Mouse (Mus musculus): ENCODE results near the gene Washc1.
"Not testable (repeated sequence)": the region's sequence is repeated elsewhere in the genome, so short reads cannot be mapped to it uniquely, and the experiment has no call there.

Gene Washc1

DNA sequence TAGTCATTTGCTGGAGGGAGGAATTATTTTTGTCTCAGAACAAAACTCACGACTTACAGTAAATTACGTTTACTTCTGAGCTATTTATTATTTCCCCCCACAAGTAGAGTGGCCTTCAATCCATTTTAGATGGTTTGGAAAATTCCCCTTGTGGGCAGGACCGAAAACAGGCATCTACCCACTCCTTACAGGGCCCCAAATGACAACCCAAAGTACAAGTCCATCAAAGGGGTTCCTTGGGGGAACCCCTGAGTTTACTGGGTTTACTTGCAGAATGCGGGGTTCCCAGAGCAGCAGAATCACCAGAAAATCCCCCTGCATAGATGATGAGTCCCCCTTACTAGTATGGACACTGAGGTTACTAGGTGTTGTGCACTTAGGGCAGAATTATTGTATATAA is 821 bp downstream of the Washc1 start:
- no peak for DNase-seq (ENCODE audit: extremely low spot score)

DNA sequence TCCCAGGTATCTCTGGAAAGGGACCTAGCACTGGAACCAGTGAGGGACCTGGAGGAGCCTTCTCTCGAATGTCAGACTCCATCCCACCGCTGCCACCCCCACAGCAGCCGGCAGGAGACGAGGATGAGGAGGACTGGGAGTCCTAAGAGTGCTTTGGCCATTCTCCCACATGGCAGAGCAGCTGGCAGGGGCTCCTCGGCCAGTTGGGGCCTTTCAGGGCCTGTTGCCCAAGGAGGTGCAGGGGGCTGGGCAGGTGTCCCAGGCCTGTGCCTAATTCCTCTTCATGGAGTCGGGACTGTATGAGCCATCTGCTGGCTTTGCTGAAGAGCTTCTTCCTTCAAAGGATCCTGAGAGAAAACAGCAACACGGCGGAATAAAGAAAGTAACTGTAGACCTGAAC is 7.6 kb downstream of the Washc1 start:
- DNase-seq (ENCODE audit: extremely low spot score): no peak

DNA sequence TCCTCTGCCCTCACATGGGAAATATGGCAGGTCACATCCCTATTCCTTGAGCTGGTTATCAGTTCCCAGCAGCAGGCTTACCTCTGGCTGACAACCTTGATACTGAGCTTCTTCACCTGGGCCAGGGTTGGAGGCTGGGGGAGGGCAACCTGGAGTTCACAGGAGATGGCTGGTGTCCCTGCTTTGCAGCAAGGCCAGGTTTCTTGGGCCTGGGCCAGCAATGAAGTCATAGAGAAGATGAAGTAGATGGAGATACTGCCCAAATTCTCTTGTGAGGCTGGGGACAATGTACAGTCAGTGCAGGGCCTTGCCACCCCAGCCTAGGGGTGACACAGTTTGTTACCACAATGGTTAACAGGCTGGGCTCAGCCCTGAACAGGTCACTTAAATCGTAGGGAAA is 9.4 kb downstream of the Washc1 start:
- no peak for DNase-seq (ENCODE audit: extremely low spot score)

DNA sequence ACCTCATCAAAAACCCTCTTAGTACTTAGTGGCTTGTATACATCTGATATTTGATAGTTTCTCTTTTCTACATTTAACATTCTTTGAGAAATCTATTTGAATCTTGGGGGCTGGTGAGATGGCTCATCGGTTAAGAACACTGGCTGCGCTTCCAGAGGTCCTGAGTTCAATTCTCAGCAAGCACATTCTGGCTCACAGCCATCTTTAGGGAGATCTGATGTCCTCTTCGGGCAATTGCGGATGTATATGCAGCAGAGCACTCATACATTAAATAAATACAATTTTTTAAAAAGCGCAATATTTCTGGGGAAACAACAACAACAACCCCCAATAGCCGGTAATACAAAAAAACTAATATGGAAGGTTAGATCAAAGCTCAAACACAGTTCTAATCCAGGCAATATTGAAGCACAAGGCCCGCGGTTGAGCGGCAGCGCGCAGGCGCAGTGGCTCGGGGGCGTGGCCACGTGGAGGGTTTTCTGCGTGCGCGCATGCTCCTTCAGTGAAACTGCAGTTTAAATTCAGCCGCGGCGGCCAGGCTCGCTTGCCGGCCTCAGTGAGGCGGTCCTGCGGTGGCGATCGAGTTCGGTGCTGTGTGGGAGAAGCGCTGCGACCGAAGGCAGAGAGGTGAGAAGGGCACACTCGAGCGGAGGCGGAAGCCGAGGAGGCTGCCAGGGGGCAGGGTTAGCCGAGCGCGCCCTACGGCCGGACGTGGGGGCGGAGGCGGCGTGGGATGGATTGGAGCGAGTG is 11.9 kb downstream of the Washc1 start, which contains the start of gene Ddx11:
Gene Ddx11, plus strand, starts transcription at position 455 of the 750 bp plus-strand sequence.
- DNase-seq (ENCODE audit: extremely low spot score): peak; percentile 93

DNA sequence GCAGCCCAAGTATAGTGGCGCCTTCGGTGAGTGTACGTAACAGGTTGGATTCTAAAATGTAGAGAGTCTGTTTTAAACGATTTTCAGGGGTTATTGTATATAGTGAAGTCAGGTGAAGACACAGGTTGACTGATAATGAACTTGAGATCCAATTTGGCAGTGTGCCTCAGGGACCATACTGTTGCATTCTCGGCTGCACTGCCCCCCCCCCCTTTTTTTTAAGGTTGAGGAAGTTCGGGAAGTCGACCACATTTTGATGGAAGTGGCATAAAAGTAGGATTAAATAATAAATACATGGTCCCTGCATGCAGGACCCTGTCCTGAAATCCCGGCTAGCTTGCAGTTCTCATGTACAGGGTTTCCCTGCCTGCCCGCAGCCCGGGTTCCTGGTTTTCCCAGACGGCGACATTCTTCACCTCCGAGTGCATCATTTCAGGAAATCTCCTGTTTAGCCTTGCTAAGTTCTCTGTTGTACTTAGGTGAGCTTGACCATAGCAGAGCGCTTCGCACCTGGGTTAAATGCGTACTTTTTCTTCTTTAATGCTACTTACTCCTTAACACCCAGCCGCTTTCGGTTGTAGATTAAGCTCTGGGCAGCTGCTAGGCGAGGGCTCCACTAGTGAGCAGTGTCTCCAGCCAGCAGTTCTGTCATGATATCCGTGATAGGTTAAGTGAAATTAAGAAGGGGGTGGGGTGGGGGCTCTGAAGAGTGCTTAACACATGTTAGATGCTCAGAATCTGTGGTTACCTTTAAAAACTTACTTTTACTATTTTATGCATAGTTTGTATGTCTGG is 12.7 kb downstream of the Washc1 start:
- peak; percentile 52 for DNase-seq (ENCODE audit: extremely low spot score)

DNA sequence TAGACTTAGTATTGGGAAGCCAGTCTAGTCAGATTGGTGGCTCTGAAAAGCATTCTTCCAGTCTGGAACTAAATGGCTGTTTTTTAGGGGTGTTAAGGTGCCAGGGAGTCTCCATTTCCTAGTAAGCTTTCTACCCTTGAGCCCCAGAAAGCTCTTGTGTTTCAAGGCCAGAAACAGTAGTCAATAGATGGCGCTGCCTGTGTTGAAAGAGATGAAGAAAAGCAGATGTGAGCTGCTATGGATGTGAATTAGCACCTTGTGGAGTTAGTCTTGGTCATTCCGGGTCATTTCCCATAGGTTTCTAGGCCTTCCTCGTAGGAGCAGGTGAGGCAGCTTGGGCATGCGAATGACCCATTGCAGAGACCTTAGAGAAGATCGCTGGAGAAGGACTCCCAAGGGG is 13.9 kb downstream of the Washc1 start:
- DNase-seq (ENCODE audit: extremely low spot score): no peak

DNA sequence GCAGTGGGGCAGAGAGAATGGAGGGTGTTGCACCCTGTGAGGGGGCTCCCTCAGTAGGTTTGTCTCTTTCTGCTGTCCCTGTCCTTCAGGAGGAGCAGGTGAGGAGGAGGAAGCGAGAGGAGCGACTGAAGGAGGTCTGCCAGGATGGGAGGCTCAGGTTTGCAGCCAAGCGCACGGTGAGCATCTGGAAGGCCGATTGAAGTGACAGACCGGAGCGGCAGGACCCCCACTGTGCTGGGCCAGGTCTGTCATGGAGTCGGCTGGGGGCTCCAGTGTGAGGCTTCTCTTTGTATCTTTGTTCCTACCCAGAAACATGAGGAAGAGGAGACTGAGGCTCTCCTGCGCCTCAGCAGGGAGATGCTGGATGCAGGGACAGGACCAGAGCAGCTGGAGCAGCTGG is 19.0 kb downstream of the Washc1 start:
- no peak for DNase-seq (ENCODE audit: extremely low spot score)

DNA sequence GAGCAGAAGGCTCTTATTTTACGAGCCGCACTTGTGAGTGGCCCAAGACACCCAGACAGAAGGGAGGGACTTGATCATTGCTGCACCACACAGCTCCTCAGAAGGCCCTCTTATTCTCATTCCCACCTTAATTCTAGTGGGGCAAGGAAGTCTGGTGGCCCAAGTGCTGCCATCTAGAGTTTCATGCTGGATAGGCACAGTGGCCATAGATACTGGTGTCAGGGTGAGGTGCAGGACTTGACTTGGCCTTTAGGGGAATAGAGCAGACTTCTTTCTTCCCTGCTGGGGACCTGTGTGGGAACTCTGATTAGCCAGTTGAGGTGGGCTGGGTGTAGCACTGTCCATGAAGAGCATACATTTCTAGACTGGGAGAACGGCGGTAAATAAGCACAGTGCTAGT is 19.9 kb downstream of the Washc1 start:
- DNase-seq (ENCODE audit: extremely low spot score): peak; percentile 15

DNA sequence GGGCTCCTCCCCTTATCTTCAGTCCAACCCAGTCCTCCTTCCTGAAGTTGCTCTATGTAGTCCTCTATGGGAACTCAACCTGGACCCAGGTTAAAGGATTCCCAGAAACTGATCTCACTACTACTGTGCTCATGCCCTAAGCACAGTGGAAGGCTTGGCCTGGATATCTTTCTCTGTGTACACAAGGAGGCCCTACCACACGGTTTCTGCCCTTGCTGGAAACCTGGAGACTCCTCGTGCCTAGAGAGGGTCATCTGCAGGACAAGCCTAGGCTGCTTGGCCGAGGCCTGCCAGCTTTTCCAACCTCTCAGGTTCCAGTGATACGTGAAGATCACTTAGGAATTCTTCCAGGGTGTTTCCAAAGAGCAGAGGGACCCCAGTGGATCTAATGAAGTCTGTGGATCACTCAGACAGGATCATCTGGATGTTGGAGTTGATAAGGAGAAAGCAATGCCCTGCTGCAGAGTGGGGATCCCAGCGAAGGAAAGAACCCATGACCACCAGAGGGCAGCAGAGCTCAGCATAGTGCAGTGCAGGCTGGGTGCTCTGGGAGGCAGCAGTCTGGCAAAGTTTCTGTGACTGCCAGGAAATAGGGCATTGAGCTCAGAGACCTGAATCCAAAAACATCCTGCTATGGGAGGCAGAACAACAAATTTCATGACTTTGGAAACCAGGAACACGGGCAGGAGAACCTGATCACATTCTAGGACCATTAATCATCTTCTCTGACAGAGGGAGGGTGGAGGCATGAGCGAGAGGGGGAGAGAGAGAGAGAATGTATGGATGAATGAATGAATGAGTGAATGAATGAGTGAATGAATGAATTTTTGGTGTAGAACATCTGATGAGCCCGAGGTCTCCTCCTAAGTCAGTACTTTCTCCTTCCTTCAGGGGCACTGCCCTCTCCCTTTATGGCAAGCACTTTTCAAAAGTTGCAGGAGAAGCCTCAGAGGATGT is 41.6 kb downstream of the Washc1 start:
- DNase-seq (ENCODE audit: extremely low spot score): not testable (repeated sequence)

DNA sequence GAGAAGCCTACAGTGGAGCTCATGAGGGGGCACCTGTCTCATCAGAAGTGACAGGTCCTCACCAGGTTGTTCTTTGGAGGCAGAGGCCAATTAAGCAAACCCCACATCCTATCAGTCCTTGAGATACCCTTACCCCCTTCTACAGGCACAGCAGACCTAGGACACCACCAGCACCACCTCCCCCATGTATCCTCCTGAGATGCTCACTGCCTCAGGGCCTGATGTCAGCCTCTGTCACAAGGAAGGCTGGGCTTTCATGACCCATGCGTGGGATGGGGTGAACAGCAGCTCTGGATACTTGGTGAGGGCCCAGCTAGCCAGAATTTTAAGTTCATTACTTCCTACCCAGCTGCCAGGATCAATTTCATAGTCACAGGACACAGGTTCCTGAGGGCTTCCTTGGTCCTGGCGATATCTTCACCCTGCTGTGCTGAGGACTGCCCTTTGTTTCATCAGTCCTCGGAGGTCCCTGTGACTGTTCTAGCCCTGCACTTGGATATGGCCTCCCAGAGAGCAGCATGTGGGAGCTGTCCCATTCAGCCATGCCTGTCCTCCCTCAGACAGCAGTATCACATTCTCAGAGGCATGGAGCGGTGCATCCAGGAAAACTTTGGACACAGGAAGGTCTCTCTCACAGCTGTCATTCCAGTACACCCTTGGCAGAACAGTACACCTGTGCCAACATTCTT is 42.5 kb downstream of the Washc1 start:
- not testable (repeated sequence) for DNase-seq (ENCODE audit: extremely low spot score)

DNA sequence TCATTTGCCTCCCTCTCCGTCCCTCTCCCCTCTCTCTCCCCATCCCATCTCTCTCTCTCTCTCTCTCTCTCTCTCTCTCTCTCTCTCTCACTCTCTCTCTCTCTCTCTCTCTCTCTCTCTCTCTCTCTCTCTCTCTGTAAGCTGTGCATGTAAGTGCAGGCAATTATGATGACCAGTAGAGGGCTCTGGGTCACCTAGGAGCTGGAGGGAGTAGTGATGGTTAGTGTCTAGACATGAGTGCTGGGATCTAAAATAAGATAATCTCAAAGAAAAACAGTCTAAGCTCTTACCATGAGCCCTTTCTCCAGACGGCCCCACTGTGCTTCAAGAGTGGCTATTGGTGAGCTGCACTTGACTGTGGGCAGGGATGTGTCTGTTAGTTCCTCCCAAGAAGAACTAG is 43.5 kb downstream of the Washc1 start:
- DNase-seq (ENCODE audit: extremely low spot score): no peak

DNA sequence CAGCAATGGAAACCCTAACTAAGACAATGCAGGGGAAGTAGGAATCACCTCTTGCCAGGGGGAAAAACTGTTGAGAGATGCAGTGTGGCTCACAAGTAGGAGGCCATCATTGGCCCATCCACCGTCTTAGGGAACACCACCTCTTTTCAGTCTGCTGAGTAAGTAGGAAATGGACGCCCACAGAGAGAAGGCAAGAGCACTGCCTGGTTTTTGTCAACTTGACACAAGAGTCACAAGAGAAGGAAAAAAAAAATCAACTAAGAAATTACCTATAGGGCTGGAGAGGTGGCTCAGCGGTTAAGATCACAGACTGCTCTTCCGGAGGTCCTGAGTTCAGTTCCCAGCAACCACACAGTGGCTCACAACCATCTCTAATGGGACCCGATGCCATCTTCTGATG is 46.9 kb downstream of the Washc1 start:
- DNase-seq (ENCODE audit: extremely low spot score): no peak

DNA sequence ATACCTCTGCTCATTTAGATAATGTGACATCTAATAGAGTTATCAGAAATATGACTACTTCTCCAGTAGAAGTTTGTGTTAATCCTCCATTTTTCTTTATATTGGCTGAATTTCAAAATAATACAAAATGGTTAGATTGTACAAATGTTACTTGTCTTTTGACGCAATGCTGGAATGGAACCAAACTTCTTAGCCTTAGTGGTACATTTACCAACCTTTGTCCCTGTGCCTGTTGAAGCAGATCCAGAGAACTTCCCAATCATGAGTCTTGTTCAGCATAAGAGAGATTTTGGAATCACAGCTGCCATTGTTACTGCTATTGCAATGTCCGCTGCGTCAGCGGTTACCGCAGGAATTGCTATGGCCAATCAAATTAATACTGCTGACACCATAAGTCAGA is 55.8 kb downstream of the Washc1 start:
- not testable (repeated sequence) for DNase-seq (ENCODE audit: extremely low spot score)
